Mouse (Mus musculus) bone marrow, adult 2 months (tissue): Measurements from ENCODE around the gene Pnpla1. TPM values are rescaled to one million over a fixed set of nuclear protein-coding genes. Genes with fewer than 3 reads are reported as not detected.

Experiments
- H3K27ac ChIP-seq: fragments of 200-500 bp; 2 replicates; pipeline ENCODE4 v1.5.1; 2012; ENCODE audit warnings: low read depth, mild to moderate bottlenecking, control low read depth, inconsistent platforms, low read length; ENCODE audit not compliant: control insufficient read depth, poor library complexity, insufficient read depth
- H3K4me1 ChIP-seq: fragments of 200-500 bp; 2 replicates; pipeline ENCODE4 v1.6.1; 2011; ENCODE audit warnings: low read length; ENCODE audit not compliant: control insufficient read depth, insufficient read depth
- H3K4me3 ChIP-seq: fragments of 200-500 bp; replicated peaks from 2 replicates; pipeline ENCODE3; 2011; ENCODE audit warnings: mild to moderate bottlenecking, low read depth, low read length, control low read depth; ENCODE audit not compliant: control insufficient read depth
- CTCF ChIP-seq: fragments of 200-500 bp; IDR thresholded peaks from 2 replicates; pipeline ENCODE4 v1.5.1; 2011; ENCODE audit warnings: low read length, control low read depth; ENCODE audit not compliant: control insufficient read depth, insufficient read depth
- POLR2A ChIP-seq: fragments of 200-500 bp; IDR thresholded peaks from 2 replicates; pipeline ENCODE4 v1.6.1; 2011; ENCODE audit warnings: low read depth, mild to moderate bottlenecking, control low read depth, low read length, borderline replicate concordance; ENCODE audit not compliant: control insufficient read depth
- WGBS: fragments of 180-500 bp; shearing (Covaris S2); methylation state at CpG from one replicate; pipeline ENCODE4 v1.1.7; 2018; 5-methylcytosine and 5-hydroxymethylcytosine counted together
- polyA plus RNA-seq: library from polyadenylated mRNA; stranded (reverse); fragments of >200 nt; gene quantifications from 2 replicates; pipeline ENCODE4 v1.2.4, GENCODE M21; 2011; ENCODE audit warnings: low replicate concordance; ENCODE audit not compliant: missing spikeins, insufficient read depth, insufficient read length

The Pnpla1 gene
- polyA plus RNA-seq, 1 experiment = 0.67 TPM

- H3K27ac ChIP-seq = no peak overlapping the region
- no peak overlapping the region for H3K4me3 ChIP-seq
- H3K4me1 ChIP-seq = peaks cover 5% of the 10 kb centered on the region
- TF ChIP-seq CTCF (no peak), POLR2A (no peak)
- 86% methylated on average over 5 of the region's 5 CpGs for WGBS
Measured at GRCm38 (mm10) chr17:28898249-28898648, 40.0 kb downstream of the Pnpla1 start.

GRCm38 (mm10) chr17:28899427-28899826, 41.2 kb downstream of the Pnpla1 start:
- 70% methylated on average over 19 of the region's 19 CpGs for WGBS
- Histone ChIP-seq H3K27ac (peak overlapping the region; percentile 42), H3K4me1 (peaks cover 3% of the 10 kb centered on the region), H3K4me3 (no peak overlapping the region)
- TF ChIP-seq POLR2A (no peak), CTCF (no peak)

- Histone ChIP-seq H3K4me1 (peaks cover 3% of the 10 kb centered on the region), H3K27ac (no peak overlapping the region), H3K4me3 (no peak overlapping the region)
- TF ChIP-seq POLR2A (no peak), CTCF (0 out of 2 replicates have a peak, but pooled peaks have one; percentile 17)
- 65% methylated on average over 4 of the region's 4 CpGs for WGBS
Measured at GRCm38 (mm10) chr17:28901559-28901958, 43.3 kb downstream of the Pnpla1 start.

- H3K4me3 ChIP-seq = no peak overlapping the region
- no peak overlapping the region for H3K27ac ChIP-seq
- WGBS = 43% methylated on average over 23 of the region's 23 CpGs
- no peak for TF ChIP-seq POLR2A
- TF ChIP-seq CTCF = peak; percentile 91
- no peaks in the 10 kb centered on the region; the same call in none of the 2 replicates for H3K4me1 ChIP-seq
Measured at GRCm38 (mm10) chr17:28904546-28905376, 46.5 kb downstream of the Pnpla1 start.

GRCm38 (mm10) chr17:28905377-28905916, 47.2 kb downstream of the Pnpla1 start:
- H3K4me1 ChIP-seq = no peaks in the 10 kb centered on the region; the same call in none of the 2 replicates
- no peak for TF ChIP-seq CTCF
- no peak for TF ChIP-seq POLR2A
- no peak overlapping the region for H3K27ac ChIP-seq
- H3K4me3 ChIP-seq = no peak overlapping the region
- WGBS = 89% methylated on average over 13 of the region's 13 CpGs

GRCm38 (mm10) chr17:28907959-28908358, 49.7 kb downstream of the Pnpla1 start:
- Histone ChIP-seq H3K27ac (no peak overlapping the region), H3K4me3 (no peak overlapping the region), H3K4me1 (no peaks in the 10 kb centered on the region; the same call in none of the 2 replicates)
- WGBS = 48% methylated on average over 7 of the region's 7 CpGs
- TF ChIP-seq POLR2A (no peak), CTCF (no peak)

- 4% methylated on average over 29 of the region's 29 CpGs for WGBS
- no peak for TF ChIP-seq POLR2A
- peak; percentile 64 for TF ChIP-seq CTCF
- Histone ChIP-seq H3K27ac (no peak overlapping the region), H3K4me1 (no peaks in the 10 kb centered on the region; the same call in none of the 2 replicates), H3K4me3 (no peak overlapping the region)
Measured at GRCm38 (mm10) chr17:28909252-28909941, 51.2 kb downstream of the Pnpla1 start.

GRCm38 (mm10) chr17:28910139-28910538, 51.9 kb downstream of the Pnpla1 start:
- no peak overlapping the region for H3K27ac ChIP-seq
- TF ChIP-seq CTCF (no peak), POLR2A (no peak)
- WGBS = 69% methylated on average over 7 of the region's 7 CpGs
- H3K4me1 ChIP-seq = no peaks in the 10 kb centered on the region; the same call in none of the 2 replicates
- H3K4me3 ChIP-seq = no peak overlapping the region
